Mouse (Mus musculus): ENCODE results near the gene Limk2. TPM values are rescaled to one million over a fixed set of nuclear protein-coding genes. Genes with fewer than 3 reads are reported as not detected.

Limk2 gene
- polyA plus RNA-seq, 1 experiment, result 37.8 TPM

GRCm38 (mm10) chr11:3368983-3369382 is 40.0 kb downstream of the Limk2 start:
- H3K27me3 ChIP-seq (ENCODE audit: control insufficient read depth, insufficient read depth, insufficient read length), result no peaks in the 10 kb centered on the region
- H3K4me3 ChIP-seq, result no peak overlapping the region
- H3K4me2 ChIP-seq (ENCODE audit: low read depth), result peak overlapping the region; percentile 7
- H3ac ChIP-seq (ENCODE audit: control insufficient read depth, insufficient read length), result no peak overlapping the region
- no peaks in the 10 kb centered on the region for H3K36me3 ChIP-seq (ENCODE audit: control insufficient read depth, insufficient read depth)
- TF ChIP-seq POLR2AphosphoS2 (IDR thresholded peaks at IDR 0.05; ENCODE audit: insufficient read length, low read depth) (no peak), CEBPB (IDR thresholded peaks at IDR 0.05; ENCODE audit: insufficient read depth, poor library complexity, severe bottlenecking) (0 out of 2 replicates have a peak, but pooled peaks have one; percentile 16), MYOG (IDR thresholded peaks at IDR 0.05; ENCODE audit: control insufficient read depth in 1 of 3, insufficient read depth in 1 of 3, insufficient read length in 2 of 3, low read depth in 2 of 3) (no peak), TCF3 (IDR thresholded peaks at IDR 0.05; ENCODE audit: insufficient read length, low read depth) (no peak)
- peaks cover 18% of the 10 kb centered on the region for H3K79me2 ChIP-seq (ENCODE audit: control insufficient read depth, insufficient read depth)

- Histone ChIP-seq H3K27me3 (ENCODE audit: control insufficient read depth, insufficient read depth, insufficient read length) (no peaks in the 10 kb centered on the region), H3K36me3 (ENCODE audit: control insufficient read depth, insufficient read depth) (no peaks in the 10 kb centered on the region), H3K79me2 (ENCODE audit: control insufficient read depth, insufficient read depth) (peaks cover 18% of the 10 kb centered on the region), H3ac (ENCODE audit: control insufficient read depth, insufficient read length) (no peak overlapping the region), H3K4me3 (no peak overlapping the region), H3K4me2 (ENCODE audit: low read depth) (no peak overlapping the region)
- TF ChIP-seq POLR2AphosphoS2 (IDR thresholded peaks at IDR 0.05; ENCODE audit: insufficient read length, low read depth), result no peak
- TF ChIP-seq MAX (IDR thresholded peaks at IDR 0.05; ENCODE audit: low read depth), result no peak
- TF ChIP-seq MYOG (IDR thresholded peaks at IDR 0.05; ENCODE audit: control insufficient read depth in 1 of 3, insufficient read depth in 1 of 3, insufficient read length in 2 of 3, low read depth in 2 of 3), result no peak
- TF ChIP-seq POLR2A (IDR thresholded peaks at IDR 0.05; ENCODE audit: insufficient read length, low read depth), result no peak
- TF ChIP-seq SRF (IDR thresholded peaks at IDR 0.05; ENCODE audit: control insufficient read depth, insufficient read length, low read depth), result no peak
- TF ChIP-seq TCF3 (IDR thresholded peaks at IDR 0.05; ENCODE audit: insufficient read length, low read depth), result no peak
These were observed 42.6 kb downstream of the Limk2 start for GRCm38 (mm10) chr11:3366411-3366810.

- Histone ChIP-seq H3K27me3 (ENCODE audit: control insufficient read depth, insufficient read depth, insufficient read length) (no peaks in the 10 kb centered on the region), H3ac (ENCODE audit: control insufficient read depth, insufficient read length) (no peak overlapping the region), H3K4me2 (ENCODE audit: low read depth) (no peak overlapping the region), H3K79me2 (ENCODE audit: control insufficient read depth, insufficient read depth) (peaks cover 7% of the 10 kb centered on the region), H3K36me3 (ENCODE audit: control insufficient read depth, insufficient read depth) (peaks cover 17% of the 10 kb centered on the region), H3K4me3 (no peak overlapping the region)
- TF ChIP-seq CEBPB (IDR thresholded peaks at IDR 0.05; ENCODE audit: insufficient read depth, poor library complexity, severe bottlenecking) (no peak), TCF12 (IDR thresholded peaks at IDR 0.05; ENCODE audit: insufficient read depth, poor library complexity, severe bottlenecking) (no peak), TCF3 (IDR thresholded peaks at IDR 0.05; ENCODE audit: insufficient read length, low read depth) (no peak), POLR2AphosphoS2 (IDR thresholded peaks at IDR 0.05; ENCODE audit: insufficient read length, low read depth) (no peak), SRF (IDR thresholded peaks at IDR 0.05; ENCODE audit: control insufficient read depth, insufficient read length, low read depth) (no peak), MAX (IDR thresholded peaks at IDR 0.05; ENCODE audit: low read depth) (no peak), MYOG (IDR thresholded peaks at IDR 0.05; ENCODE audit: control insufficient read depth in 1 of 3, insufficient read depth in 1 of 3, insufficient read length in 2 of 3, low read depth in 2 of 3) (no peak)
These were observed 46.1 kb downstream of the Limk2 start for GRCm38 (mm10) chr11:3362854-3363253.

GRCm38 (mm10) chr11:3352990-3353585 is 55.9 kb downstream of the Limk2 start:
- no peak overlapping the region for H3K4me2 ChIP-seq (ENCODE audit: low read depth)
- no peaks in the 10 kb centered on the region for H3K79me2 ChIP-seq (ENCODE audit: control insufficient read depth, insufficient read depth)
- H3ac ChIP-seq (ENCODE audit: control insufficient read depth, insufficient read length), result no peak overlapping the region
- TF ChIP-seq TCF3 (IDR thresholded peaks at IDR 0.05; ENCODE audit: insufficient read length, low read depth) (no peak), E2F4 (IDR thresholded peaks at IDR 0.05; ENCODE audit: insufficient read depth) (no peak), CEBPB (IDR thresholded peaks at IDR 0.05; ENCODE audit: insufficient read depth, poor library complexity, severe bottlenecking) (no peak), TCF12 (IDR thresholded peaks at IDR 0.05; ENCODE audit: insufficient read depth, poor library complexity, severe bottlenecking) (no peak), POLR2AphosphoS2 (IDR thresholded peaks at IDR 0.05; ENCODE audit: insufficient read length, low read depth) (no peak), USF1 (IDR thresholded peaks at IDR 0.05; ENCODE audit: low read depth) (no peak), SRF (IDR thresholded peaks at IDR 0.05; ENCODE audit: control insufficient read depth, insufficient read length, low read depth) (no peak), REST (IDR thresholded peaks at IDR 0.05; ENCODE audit: insufficient read depth, insufficient read length) (no peak), MYOG (IDR thresholded peaks at IDR 0.05; ENCODE audit: control insufficient read depth in 1 of 3, insufficient read depth in 1 of 3, insufficient read length in 2 of 3, low read depth in 2 of 3) (no peak), MYOD1 (IDR thresholded peaks at IDR 0.05; ENCODE audit: control insufficient read depth in 1 of 3, insufficient read length in 2 of 3, low read depth in 2 of 3) (no peak), POLR2A (IDR thresholded peaks at IDR 0.05; ENCODE audit: insufficient read length, low read depth) (no peak)
- H3K4me3 ChIP-seq, result no peak overlapping the region
- no peaks in the 10 kb centered on the region for H3K27me3 ChIP-seq (ENCODE audit: control insufficient read depth, insufficient read depth, insufficient read length)
- peaks cover 26% of the 10 kb centered on the region for H3K36me3 ChIP-seq (ENCODE audit: control insufficient read depth, insufficient read depth)

GRCm38 (mm10) chr11:3352131-3352530 is 56.9 kb downstream of the Limk2 start:
- no peak overlapping the region for H3K4me3 ChIP-seq
- no peaks in the 10 kb centered on the region for H3K79me2 ChIP-seq (ENCODE audit: control insufficient read depth, insufficient read depth)
- H3ac ChIP-seq (ENCODE audit: control insufficient read depth, insufficient read length), result no peak overlapping the region
- TF ChIP-seq TCF12 (IDR thresholded peaks at IDR 0.05; ENCODE audit: insufficient read depth, poor library complexity, severe bottlenecking) (no peak), MAX (IDR thresholded peaks at IDR 0.05; ENCODE audit: low read depth) (no peak), REST (IDR thresholded peaks at IDR 0.05; ENCODE audit: insufficient read depth, insufficient read length) (no peak), MYOG (IDR thresholded peaks at IDR 0.05; ENCODE audit: control insufficient read depth in 1 of 3, insufficient read depth in 1 of 3, insufficient read length in 2 of 3, low read depth in 2 of 3) (no peak), POLR2AphosphoS2 (IDR thresholded peaks at IDR 0.05; ENCODE audit: insufficient read length, low read depth) (no peak), POLR2A (IDR thresholded peaks at IDR 0.05; ENCODE audit: insufficient read length, low read depth) (no peak), TCF3 (IDR thresholded peaks at IDR 0.05; ENCODE audit: insufficient read length, low read depth) (no peak)
- peaks cover 22% of the 10 kb centered on the region for H3K36me3 ChIP-seq (ENCODE audit: control insufficient read depth, insufficient read depth)
- no peak overlapping the region for H3K4me2 ChIP-seq (ENCODE audit: low read depth)
- H3K27me3 ChIP-seq (ENCODE audit: control insufficient read depth, insufficient read depth, insufficient read length), result no peaks in the 10 kb centered on the region

Measured in myocyte (in vitro differentiated cells).